Mouse (Mus musculus) left cerebral cortex, postnatal 14 days (tissue): ENCODE measurements around the gene Mta3. TPM values are rescaled to one million over a fixed set of nuclear protein-coding genes. Genes with fewer than 3 reads are reported as not detected.

ENCODE experiments used
- DNase-seq, 2 experiments: peaks; one replicate each; pipeline ENCODE4 v3.0.0; 2021 to 2022; ENCODE audit warnings: low spot score in 2 of 2, mixed read lengths in 1 of 2
- intact Hi-C: fragments of 180-260 bp; cut with DNase I; formaldehyde crosslinking; loops from one replicate; pipeline ENCODE4 v1.15.1; 2025
- long read RNA-seq, 2 experiments: library from polyadenylated mRNA; stranded (forward); transcript quantifications; one replicate each; pipeline ENCODE4 v2.0.0; 2021
- total RNA-seq, 2 experiments: library from RNA; stranded (reverse); gene quantifications; 2 replicates each; pipeline ENCODE4 v1.2.3; 2021

Gene Mta3
- total RNA-seq: 10 to 100 TPM; 65.9 to 68.5 TPM
- long read RNA-seq, experiment 1, partial matches to known transcripts: 3 of 40 reads
- long read RNA-seq, experiment 1, other reads (novel, unspliced or antisense): 34 of 40 reads
- long read RNA-seq, experiment 2, transcript Mta3-203 (14 exons, 1,723 nt): major isoform, 5 of 24 reads
- long read RNA-seq, experiment 2, partial matches to known transcripts: 2 of 24 reads
- long read RNA-seq, experiment 2, other reads (novel, unspliced or antisense): 16 of 24 reads

GRCm38 (mm10) chr17:83706116-83706593, at the start of gene Mta3:
Mta3 (plus strand) TSS chr17:83706163.
- intact Hi-C loops: no loop called here
- peak; percentile 20 to 56 for DNase-seq

- DNase-seq: no peak
- intact Hi-C loops: no loop called here
Observed at GRCm38 (mm10) chr17:83657375-83657774, 48.6 kb upstream of the Mta3 start.

GRCm38 (mm10) chr17:83658943-83659342, 47.0 kb upstream of the Mta3 start:
- no peak for DNase-seq
- intact Hi-C loops: no loop called here

GRCm38 (mm10) chr17:83664761-83665160, 41.2 kb upstream of the Mta3 start:
- DNase-seq: no peak
- intact Hi-C loops: no loop called here

GRCm38 (mm10) chr17:83666597-83667287, 39.2 kb upstream of the Mta3 start:
- intact Hi-C loops: no loop called here
- DNase-seq: no peak

GRCm38 (mm10) chr17:83667934-83668690, 37.9 kb upstream of the Mta3 start:
- intact Hi-C loops: no loop called here
- no peak for DNase-seq

- intact Hi-C loops: no loop called here
- DNase-seq: no peak
Observed at GRCm38 (mm10) chr17:83672685-83673084, 33.3 kb upstream of the Mta3 start.

GRCm38 (mm10) chr17:83677370-83677769, 28.6 kb upstream of the Mta3 start:
- intact Hi-C loops: no loop called here
- DNase-seq: no peak

- intact Hi-C loops: no loop called here
- DNase-seq: no peak
Observed at GRCm38 (mm10) chr17:83681977-83682376, 24.0 kb upstream of the Mta3 start.

GRCm38 (mm10) chr17:83684475-83684874, 21.5 kb upstream of the Mta3 start:
- no peak for DNase-seq
- intact Hi-C loops: no loop called here

GRCm38 (mm10) chr17:83690418-83690817, 15.5 kb upstream of the Mta3 start:
- intact Hi-C loops: no loop called here
- DNase-seq: no peak

- no peak for DNase-seq
- intact Hi-C loops: no loop called here
Observed at GRCm38 (mm10) chr17:83691379-83691778, 14.6 kb upstream of the Mta3 start.

- intact Hi-C loops: no loop called here
- DNase-seq: no peak
Observed at GRCm38 (mm10) chr17:83693941-83694340, 12.0 kb upstream of the Mta3 start.

GRCm38 (mm10) chr17:83695785-83696184, 10.2 kb upstream of the Mta3 start:
- DNase-seq: no peak
- intact Hi-C loops: no loop called here

- intact Hi-C loops: no loop called here
- no peak for DNase-seq
Observed at GRCm38 (mm10) chr17:83699062-83699724, 6.8 kb upstream of the Mta3 start.

GRCm38 (mm10) chr17:83700125-83700524, 5.8 kb upstream of the Mta3 start:
- no peak for DNase-seq
- intact Hi-C loops: no loop called here

GRCm38 (mm10) chr17:83704469-83704868, 1.5 kb upstream of the Mta3 start:
- intact Hi-C loops: no loop called here
- DNase-seq: no peak

GRCm38 (mm10) chr17:83705352-83706115, 429 bp upstream of the Mta3 start:
- DNase-seq: peak; percentile 37 to 40
- intact Hi-C loops: no loop called here

- intact Hi-C loops: no loop called here
- DNase-seq: peak in 1 of 2 experiments; percentile 12
Observed at GRCm38 (mm10) chr17:83706594-83707126, 697 bp downstream of the Mta3 start.
